Mouse (Mus musculus): ENCODE measurements around the gene Chfr. TPM values are rescaled to one million over a fixed set of nuclear protein-coding genes. Genes with fewer than 3 reads are reported as not detected.

Chfr gene
- total RNA-seq, 2 experiments from 2014 or later = 37.3 to 46.6 TPM

Other genes with a start within 250 kb of the Chfr start
- 10 to 100 TPM; 35.0 to 38.6 TPM for gene Gm15446, start 212.4 kb upstream of the Chfr start, total RNA-seq (2021)
- gene Zfp932, start 139.3 kb upstream of the Chfr start, total RNA-seq (2021) = 10 to 100 TPM; 49.3 to 51.5 TPM
- gene Gm17655, start 63.3 kb upstream of the Chfr start, total RNA-seq (2021) = 10 to 100 TPM in 1 of 2 experiments, 1 to 10 TPM in 1; 9.5 to 12.9 TPM
- under 1 TPM; 0.40 to 0.43 TPM for gene Gm35315, start 41.4 kb upstream of the Chfr start, total RNA-seq (2021)
- 1 to 10 TPM; 5.0 to 5.1 TPM for gene Plcxd1, start 35.9 kb upstream of the Chfr start, total RNA-seq (2021)
- gene Gtpbp6, start 27.6 kb upstream of the Chfr start, total RNA-seq (2021) = 10 to 100 TPM; 77.8 to 81.5 TPM
- gene Zfp605, start 25.8 kb upstream of the Chfr start, total RNA-seq (2021) = 10 to 100 TPM; 15.3 to 16.2 TPM
- gene Golga3, start 40.9 kb downstream of the Chfr start, total RNA-seq (2021) = 10 to 100 TPM; 47.9 to 49.6 TPM
- 10 to 100 TPM; 43.5 to 48.0 TPM for gene Ankle2, start 95.2 kb downstream of the Chfr start, total RNA-seq (2021)
- gene Pgam5, start 134.1 kb downstream of the Chfr start, total RNA-seq (2021) = 10 to 100 TPM; 52.7 to 60.8 TPM
- gene Pxmp2, start 150.3 kb downstream of the Chfr start, total RNA-seq (2021) = 10 to 100 TPM; 11.5 to 15.5 TPM
- gene Pole, start 150.5 kb downstream of the Chfr start, total RNA-seq (2021) = 1 to 10 TPM; 1.1 to 1.5 TPM
- not detected for gene P2rx2, start 207.4 kb downstream of the Chfr start, total RNA-seq (2021)
- not detected for gene Lrcol1, start 208.9 kb downstream of the Chfr start, total RNA-seq (2021)

Measured in layer of hippocampus, adult 18-20 months (tissue).